Mouse (Mus musculus) right cerebral cortex, adult 2 months (tissue): ENCODE results near the gene Trim32.
A peak's percentile ranks its signal among the peaks of the same experiment; 100 is the strongest.

Experiments
- DNase-seq, 2 experiments: peaks; one replicate each; pipeline ENCODE4 v3.0.0; 2021 to 2022; ENCODE audit warnings: low spot score in 2 of 2

Trim32 gene

GRCm38 (mm10) chr4:65604504-65605150 lies at the start of gene Trim32:
Gene Trim32, plus strand, starts transcription at chr4:65604986.
- DNase-seq, result peak; percentile 99 to 100

- DNase-seq, result no peak
Observed at GRCm38 (mm10) chr4:65565493-65565892, 39.3 kb upstream of the Trim32 start.

GRCm38 (mm10) chr4:65580254-65580653 lies 24.5 kb upstream of the Trim32 start:
- DNase-seq, result no peak

- no peak for DNase-seq
Observed at GRCm38 (mm10) chr4:65586947-65587346, 17.8 kb upstream of the Trim32 start.

GRCm38 (mm10) chr4:65589780-65590179 lies 15.0 kb upstream of the Trim32 start:
- DNase-seq, result peak in 1 of 2 experiments; percentile 52

DNA sequence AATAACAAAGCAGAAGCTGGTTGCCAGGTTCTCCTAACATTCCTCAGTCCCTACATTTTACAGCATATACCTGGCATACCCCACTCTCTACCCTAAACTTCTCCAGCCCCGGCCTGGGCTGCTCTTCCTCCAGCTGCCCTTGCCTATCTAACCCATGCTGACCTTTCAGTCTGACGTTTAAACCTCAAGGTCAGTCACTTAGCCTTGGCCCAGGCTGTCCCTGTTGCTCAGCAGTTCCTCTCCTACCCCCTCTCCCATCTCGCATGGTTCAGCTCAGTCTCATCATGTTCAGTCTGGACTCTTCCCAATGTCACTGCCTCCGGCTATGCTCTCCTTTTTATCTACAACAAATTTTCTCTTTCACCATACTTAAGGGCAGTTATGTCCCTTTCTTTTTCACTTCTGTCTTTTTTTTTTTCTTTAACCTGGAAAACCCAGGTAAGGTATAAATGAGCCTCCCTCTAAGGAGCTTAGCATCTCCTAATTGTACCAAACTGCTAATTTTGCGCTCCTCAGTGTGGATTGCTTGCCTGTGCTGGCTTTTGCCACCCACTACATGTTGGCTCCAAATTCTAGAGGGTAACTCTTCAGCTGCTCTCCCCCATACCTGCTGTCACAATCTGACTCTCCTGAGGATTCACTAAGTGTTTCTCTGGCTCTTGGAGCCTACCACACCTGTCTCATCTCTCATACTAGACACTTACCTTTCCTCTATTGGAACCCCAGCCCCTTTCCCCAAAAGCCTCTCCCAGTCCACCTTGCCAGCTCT lies 10.0 kb upstream of the Trim32 start:
- DNase-seq, result no peak

DNA sequence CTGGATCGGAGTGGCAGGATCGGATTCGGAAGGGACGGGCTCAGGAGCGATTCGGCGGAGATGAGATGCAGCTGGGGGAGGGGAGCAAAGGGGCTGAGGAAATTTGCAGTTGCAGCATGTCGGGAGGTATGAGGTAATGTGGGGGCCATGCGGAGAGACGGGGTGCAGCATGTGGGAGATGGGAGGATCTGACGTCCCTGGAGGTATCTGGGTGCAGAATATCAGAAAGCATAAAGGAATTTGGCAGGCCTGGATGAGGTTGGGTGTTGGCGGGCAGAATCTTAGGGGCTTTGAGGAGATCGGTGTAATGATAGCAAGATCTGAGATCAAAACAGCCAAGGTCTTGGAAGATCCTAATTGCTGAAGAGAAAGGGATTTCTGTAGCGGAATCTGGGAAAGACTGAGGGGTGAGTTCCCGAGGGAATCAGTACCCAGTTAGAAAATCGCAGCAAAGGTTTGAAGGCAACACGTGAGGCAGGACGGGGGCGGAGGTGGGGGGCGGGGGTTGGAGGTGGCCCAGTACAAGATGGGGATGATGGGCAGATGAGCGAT lies 441 bp downstream of the Trim32 start:
- DNase-seq, result peak in 1 of 2 experiments; percentile 31

GRCm38 (mm10) chr4:65607184-65607631 lies 2.4 kb downstream of the Trim32 start:
- no peak for DNase-seq

DNA sequence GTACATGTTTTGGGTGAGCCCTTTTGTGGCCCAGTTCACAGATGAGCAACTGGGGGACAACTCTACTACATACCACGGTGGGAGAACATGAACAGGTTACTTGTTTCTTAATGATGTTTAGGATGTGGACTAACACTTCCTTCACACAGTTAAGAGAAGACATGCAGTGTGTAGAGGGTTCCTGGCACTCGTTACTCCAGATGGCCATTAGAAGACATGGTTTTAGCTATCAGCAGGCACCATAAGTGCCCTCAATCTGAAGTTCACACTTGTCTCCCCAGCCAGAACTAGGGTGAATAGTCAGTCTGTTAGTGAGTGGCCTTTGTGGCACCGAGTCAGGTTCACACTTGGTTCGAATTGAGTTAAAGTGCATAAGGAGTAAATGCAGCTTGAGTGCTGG lies 3.3 kb downstream of the Trim32 start:
- no peak for DNase-seq

- DNase-seq, result no peak
Observed at GRCm38 (mm10) chr4:65610329-65610728, 5.5 kb downstream of the Trim32 start.

DNA sequence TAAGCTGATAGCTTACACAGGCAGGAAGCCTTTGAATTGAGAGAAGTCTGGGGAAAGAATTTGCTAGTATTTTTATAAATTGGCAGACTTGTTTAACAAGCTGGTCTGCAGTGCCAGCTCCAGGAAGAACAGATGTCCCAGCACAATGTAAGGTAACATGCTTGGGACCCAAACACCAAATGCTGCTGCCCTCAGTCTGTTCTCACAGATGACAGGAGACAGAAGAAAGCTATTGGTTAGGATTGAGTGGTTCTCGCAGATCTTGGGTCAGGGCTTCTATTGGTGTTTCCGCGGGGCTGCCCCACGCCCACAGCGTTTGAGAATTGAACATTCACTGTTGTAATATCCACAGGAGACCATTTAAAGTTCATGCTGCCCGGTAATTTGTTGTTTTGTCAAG lies 6.1 kb downstream of the Trim32 start:
- DNase-seq, result no peak

DNA sequence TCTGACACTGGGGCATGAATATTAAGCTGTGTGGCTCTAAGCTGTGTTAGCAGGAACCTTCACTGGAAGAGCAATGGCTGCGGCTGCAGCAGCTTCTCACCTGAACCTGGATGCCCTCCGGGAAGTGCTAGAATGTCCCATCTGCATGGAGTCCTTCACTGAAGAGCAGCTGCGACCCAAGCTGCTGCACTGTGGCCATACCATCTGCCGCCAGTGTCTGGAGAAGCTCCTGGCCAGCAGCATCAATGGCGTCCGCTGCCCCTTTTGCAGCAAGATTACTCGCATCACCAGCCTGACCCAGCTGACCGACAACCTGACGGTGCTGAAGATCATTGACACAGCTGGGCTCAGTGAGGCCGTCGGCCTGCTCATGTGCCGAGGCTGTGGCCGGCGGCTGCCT lies 8.3 kb downstream of the Trim32 start:
- DNase-seq, result no peak

- DNase-seq, result no peak
Observed at GRCm38 (mm10) chr4:65620125-65620524, 15.3 kb downstream of the Trim32 start.

DNA sequence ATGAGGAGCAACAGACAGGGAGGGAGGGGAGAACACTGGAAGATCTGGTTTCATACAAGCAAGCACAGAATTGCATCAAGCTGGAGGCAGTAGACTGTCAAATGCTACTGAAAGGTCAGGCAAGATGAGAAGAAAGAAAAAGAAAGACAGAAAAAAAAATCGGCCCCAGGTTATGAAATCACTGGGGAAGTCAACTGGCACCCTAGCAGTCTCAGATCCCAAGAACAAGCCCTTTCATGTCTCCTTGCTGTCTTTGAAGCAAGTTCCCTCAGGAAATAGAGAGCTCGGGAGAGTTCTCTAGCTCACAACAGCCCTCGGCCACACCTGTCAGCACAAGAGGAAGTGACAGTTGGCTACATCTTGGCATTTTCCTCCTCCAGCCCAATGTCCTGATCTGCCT lies 33.4 kb downstream of the Trim32 start:
- DNase-seq, result no peak

DNA sequence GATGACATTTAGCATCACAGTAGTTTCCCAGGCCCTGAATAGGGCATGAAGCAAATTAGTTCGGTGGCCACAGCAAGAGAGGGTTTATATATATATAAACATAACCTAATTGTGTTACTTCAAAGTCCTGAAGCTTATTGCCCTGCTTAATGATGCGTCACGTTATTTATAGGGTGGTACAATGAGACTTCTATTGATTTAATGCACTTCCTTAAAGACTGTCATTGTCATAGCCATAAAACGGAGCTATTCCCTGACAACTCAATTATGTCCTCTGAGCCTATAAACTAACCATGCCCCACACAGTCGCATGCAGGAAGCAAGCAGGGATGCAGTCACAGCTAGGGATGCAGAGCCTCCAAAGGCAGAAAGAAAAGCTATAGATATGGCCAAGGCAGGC lies 37.8 kb downstream of the Trim32 start:
- no peak for DNase-seq

- DNase-seq, result peak; percentile 87
Observed at GRCm38 (mm10) chr4:65654723-65655122, 49.9 kb downstream of the Trim32 start.

DNA sequence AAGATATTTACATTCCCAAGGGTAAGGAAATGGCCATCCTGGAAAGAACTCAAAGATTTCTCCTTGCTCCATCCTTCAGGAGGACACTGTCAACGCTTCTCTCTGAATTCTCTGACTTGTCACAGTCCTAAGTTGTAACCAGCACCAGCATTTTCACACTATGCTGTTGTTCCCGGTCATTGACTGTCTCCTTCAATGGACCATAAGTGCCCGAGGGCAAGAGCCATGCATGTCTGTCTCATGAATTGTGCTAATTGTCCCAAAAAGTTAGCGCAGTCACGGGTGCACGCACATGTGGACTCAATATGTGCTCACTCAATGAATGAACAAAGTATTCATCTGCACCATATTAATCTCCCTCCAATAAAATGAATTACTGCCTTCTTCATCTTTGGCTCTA lies 58.4 kb downstream of the Trim32 start:
- DNase-seq, result no peak
